Mouse (Mus musculus) liver, adult (tissue): ENCODE measurements at regions not wholly inside any gene's neighbourhood (a gene's known extent, or its start where the extent isn't known, plus 50 kb on each side); places are given as distances from the start of the nearest gene placed in this dataset.

Experiments used
- GATA4 ChIP-seq: IDR thresholded peaks from 2 replicates; pipeline ENCODE4 v1.6.1; 2014; ENCODE audit warnings: mild to moderate bottlenecking, low read length; ENCODE audit not compliant: insufficient replicate concordance

- TF ChIP-seq GATA4: no peak
These were observed 53.7 kb upstream of the Dlg1 start for GRCm38 (mm10) chr16:31609394-31610172.
